Mouse (Mus musculus): ENCODE results near the gene Nck2. TPM values are rescaled to one million over a fixed set of nuclear protein-coding genes. Genes with fewer than 3 reads are reported as not detected.

Gene Nck2
- polyA plus RNA-seq, 1 experiment from 2014 or later = 41.7 TPM

DNA sequence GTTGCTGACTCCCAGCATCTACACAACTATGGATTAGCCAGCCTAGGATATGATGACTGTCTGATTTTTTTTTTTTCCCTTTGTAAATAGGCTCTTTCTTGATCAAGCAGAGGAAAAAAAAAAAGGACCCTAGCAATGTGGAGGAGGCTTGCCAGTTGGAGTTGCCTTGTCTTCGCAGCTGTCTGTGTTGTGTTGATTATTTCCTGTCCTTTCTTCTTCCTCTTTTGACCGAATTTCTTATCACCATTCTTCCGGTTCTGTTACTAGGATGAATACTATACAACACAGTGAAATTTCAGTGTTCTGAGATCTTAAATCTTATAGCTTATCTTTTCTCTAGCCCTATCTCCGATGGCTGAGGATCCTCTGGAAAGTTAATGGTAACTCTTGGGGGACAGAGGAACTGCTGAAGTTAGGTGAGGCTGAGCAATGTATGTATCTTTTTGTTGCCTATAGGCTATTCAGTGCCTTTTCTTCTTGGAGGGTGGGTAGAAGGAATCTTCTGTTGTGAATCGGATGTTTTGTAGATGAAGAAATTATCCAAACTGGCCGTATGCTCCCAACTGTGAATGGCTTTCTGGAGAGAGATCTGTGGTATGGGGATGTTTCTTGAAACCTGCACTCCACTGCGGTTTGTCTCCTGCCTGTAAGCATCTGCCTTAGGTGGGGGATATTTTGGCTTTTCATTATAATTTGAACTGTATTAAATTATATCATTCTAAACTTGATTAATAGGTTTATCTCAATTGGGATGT, 12.8 kb downstream of the Nck2 start:
- Histone ChIP-seq H3K4me3 (ENCODE audit: low read depth, low read length) (no peak overlapping the region), H3K4me2 (ENCODE audit: low read depth) (no peak overlapping the region), H3K36me3 (ENCODE audit: control insufficient read depth, insufficient read depth, low read length) (no peaks in the 10 kb centered on the region), H3K9me3 (ENCODE audit: control insufficient read depth, low read length) (no peaks in the 10 kb centered on the region), H3K9ac (ENCODE audit: low read length) (no peak overlapping the region), H3K27me3 (ENCODE audit: control insufficient read depth, insufficient read depth, low read length) (no peaks in the 10 kb centered on the region), H3K27ac (ENCODE audit: low read depth, low read length) (no peak overlapping the region), H3K4me1 (ENCODE audit: control insufficient read depth, insufficient read depth, low read length) (no peaks in the 10 kb centered on the region; the same call in 1 of the 2 replicates)
- DNase-seq (ENCODE audit: low spot score) = no peak
- WGBS = 89% methylated on average over 7 of the region's 7 CpGs
- no peak for ATAC-seq (ENCODE audit: insufficient read depth, low FRiP score, low TSS enrichment)

DNA sequence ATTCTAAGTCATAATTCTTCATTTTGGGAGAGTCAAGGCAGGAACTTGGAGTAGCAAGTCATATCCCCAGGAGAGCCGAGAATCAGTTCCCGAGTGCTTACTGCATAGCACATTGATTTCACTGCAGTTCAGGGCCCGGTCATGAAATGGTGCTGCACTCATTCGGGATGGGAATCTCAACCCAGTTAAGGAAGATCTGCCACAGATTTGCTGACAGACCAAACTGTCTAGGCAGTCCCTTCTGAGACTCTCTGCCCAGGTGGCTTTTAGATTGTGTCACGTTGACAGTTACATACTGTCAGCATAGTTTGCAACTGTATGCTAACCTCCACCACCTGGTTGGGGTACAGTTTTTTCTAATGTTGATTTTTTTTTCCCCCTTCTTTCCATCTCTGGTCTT, 16.1 kb downstream of the Nck2 start:
- no peaks in the 10 kb centered on the region for H3K27me3 ChIP-seq (ENCODE audit: control insufficient read depth, insufficient read depth, low read length)
- 89% methylated on average over 5 of the region's 5 CpGs for WGBS

DNA sequence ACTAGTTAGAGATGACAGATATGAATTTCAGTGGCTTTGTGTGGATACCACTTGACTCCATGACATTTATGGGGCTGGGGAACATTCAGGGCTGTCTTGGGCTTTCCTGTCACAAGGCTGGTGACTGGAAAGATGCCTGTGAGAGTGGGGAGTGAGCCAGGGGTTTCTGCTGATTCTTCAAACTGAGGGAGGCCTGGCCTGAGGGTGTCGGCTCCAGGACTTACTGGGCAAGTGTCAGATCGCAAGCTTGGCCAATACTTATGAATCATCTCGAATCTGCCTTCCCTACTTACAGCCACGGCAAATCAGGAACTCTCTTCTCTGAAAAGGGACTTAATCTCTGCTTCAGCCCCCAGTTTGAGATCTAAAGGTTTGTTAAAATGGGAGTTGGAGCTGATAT, 18.3 kb downstream of the Nck2 start:
- no peak for ATAC-seq (ENCODE audit: insufficient read depth, low FRiP score, low TSS enrichment)
- 76% methylated on average over 4 of the region's 4 CpGs for WGBS
- no peak overlapping the region for H3K9ac ChIP-seq (ENCODE audit: low read length)
- no peaks in the 10 kb centered on the region for H3K27me3 ChIP-seq (ENCODE audit: control insufficient read depth, insufficient read depth, low read length)
- no peaks in the 10 kb centered on the region for H3K4me1 ChIP-seq (ENCODE audit: control insufficient read depth, insufficient read depth, low read length)
- no peak overlapping the region for H3K27ac ChIP-seq (ENCODE audit: low read depth, low read length)
- no peak for DNase-seq (ENCODE audit: low spot score)
- H3K4me3 ChIP-seq (ENCODE audit: low read depth, low read length) = no peak overlapping the region
- no peaks in the 10 kb centered on the region for H3K36me3 ChIP-seq (ENCODE audit: control insufficient read depth, insufficient read depth, low read length)
- no peaks in the 10 kb centered on the region for H3K9me3 ChIP-seq (ENCODE audit: control insufficient read depth, low read length)
- H3K4me2 ChIP-seq (ENCODE audit: low read depth) = no peak overlapping the region

More for the DNA sequence above, 16.1 kb downstream of the Nck2 start:
- no peaks in the 10 kb centered on the region for H3K9me3 ChIP-seq (ENCODE audit: control insufficient read depth, low read length)
- ATAC-seq (ENCODE audit: insufficient read depth, low FRiP score, low TSS enrichment) = no peak
- no peaks in the 10 kb centered on the region; the same call in 1 of the 2 replicates for H3K4me1 ChIP-seq (ENCODE audit: control insufficient read depth, insufficient read depth, low read length)
- H3K27ac ChIP-seq (ENCODE audit: low read depth, low read length) = no peak overlapping the region
- no peak for DNase-seq (ENCODE audit: low spot score)
- no peak overlapping the region for H3K4me2 ChIP-seq (ENCODE audit: low read depth)
- H3K4me3 ChIP-seq (ENCODE audit: low read depth, low read length) = no peak overlapping the region
- no peaks in the 10 kb centered on the region for H3K36me3 ChIP-seq (ENCODE audit: control insufficient read depth, insufficient read depth, low read length)
- H3K9ac ChIP-seq (ENCODE audit: low read length) = no peak overlapping the region

DNA sequence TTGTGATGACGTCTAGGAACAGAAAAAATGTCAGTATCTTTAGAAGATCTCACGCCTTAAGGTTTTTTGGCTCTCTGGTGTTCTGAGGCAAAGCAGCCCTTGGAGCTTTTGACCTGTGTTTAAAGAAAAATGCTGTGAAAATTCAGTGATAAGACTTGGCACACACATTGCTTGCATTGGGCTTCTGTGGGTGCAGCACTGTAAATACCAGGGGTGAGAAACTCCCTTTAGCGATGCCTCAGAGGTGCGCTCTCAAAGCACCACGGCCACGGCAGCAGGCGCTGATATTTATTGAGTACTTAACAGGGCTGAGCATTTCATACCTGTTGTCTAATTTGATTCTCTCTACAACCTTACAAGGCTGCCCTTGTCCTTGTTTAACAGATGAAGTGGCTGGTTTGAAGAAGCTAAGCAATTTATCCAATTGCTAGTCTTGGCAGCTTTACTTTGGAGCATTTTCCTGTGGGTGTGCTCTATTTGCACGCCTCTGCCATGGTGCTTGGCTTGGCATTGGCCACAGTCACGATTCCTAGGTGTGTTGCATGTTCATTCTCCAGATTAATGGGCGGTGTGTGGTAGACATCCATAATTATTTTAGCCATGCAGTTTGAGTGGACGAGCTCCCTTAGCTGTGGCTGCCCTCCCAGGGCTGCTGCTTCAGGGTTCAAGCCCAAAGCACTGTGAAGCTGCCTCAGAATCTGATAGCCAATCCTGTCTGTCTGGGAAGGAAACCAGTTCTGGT, 19.7 kb downstream of the Nck2 start:
- no peaks in the 10 kb centered on the region for H3K36me3 ChIP-seq (ENCODE audit: control insufficient read depth, insufficient read depth, low read length)

DNA sequence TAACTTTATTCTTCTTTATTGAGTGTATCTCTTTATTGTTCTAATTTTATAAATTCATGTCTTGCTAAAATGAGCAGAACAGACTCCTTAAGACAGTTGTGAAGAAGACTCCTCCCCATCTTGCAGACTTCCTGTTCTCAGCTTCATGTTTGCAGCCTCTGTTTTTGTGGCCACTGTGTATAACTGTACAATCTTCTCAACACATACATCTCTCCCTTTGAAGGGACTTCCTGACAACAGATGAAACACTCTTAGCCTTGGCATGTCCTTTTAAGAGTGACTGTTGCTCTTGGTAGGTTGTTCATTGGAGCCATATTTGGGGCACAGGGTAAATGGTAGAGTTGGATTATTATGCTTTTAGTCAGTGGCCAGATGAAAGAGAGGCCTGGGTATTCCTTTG, 20.6 kb downstream of the Nck2 start:
- Histone ChIP-seq H3K27ac (ENCODE audit: low read depth, low read length) (no peak overlapping the region), H3K9me3 (ENCODE audit: control insufficient read depth, low read length) (no peaks in the 10 kb centered on the region), H3K4me1 (ENCODE audit: control insufficient read depth, insufficient read depth, low read length) (no peaks in the 10 kb centered on the region), H3K9ac (ENCODE audit: low read length) (no peak overlapping the region), H3K36me3 (ENCODE audit: control insufficient read depth, insufficient read depth, low read length) (no peaks in the 10 kb centered on the region), H3K4me2 (ENCODE audit: low read depth) (no peak overlapping the region), H3K4me3 (ENCODE audit: low read depth, low read length) (no peak overlapping the region), H3K27me3 (ENCODE audit: control insufficient read depth, insufficient read depth, low read length) (no peaks in the 10 kb centered on the region)
- no peak for DNase-seq (ENCODE audit: low spot score)
- no peak for ATAC-seq (ENCODE audit: insufficient read depth, low FRiP score, low TSS enrichment)

More for the DNA sequence above, 19.7 kb downstream of the Nck2 start:
- Histone ChIP-seq H3K27me3 (ENCODE audit: control insufficient read depth, insufficient read depth, low read length) (no peaks in the 10 kb centered on the region), H3K4me1 (ENCODE audit: control insufficient read depth, insufficient read depth, low read length) (no peaks in the 10 kb centered on the region), H3K9me3 (ENCODE audit: control insufficient read depth, low read length) (no peaks in the 10 kb centered on the region), H3K27ac (ENCODE audit: low read depth, low read length) (no peak overlapping the region), H3K4me3 (ENCODE audit: low read depth, low read length) (no peak overlapping the region), H3K9ac (ENCODE audit: low read length) (no peak overlapping the region), H3K4me2 (ENCODE audit: low read depth) (no peak overlapping the region)
- no peak for ATAC-seq (ENCODE audit: insufficient read depth, low FRiP score, low TSS enrichment)
- 88% methylated on average over 11 of the region's 11 CpGs for WGBS
- no peak for DNase-seq (ENCODE audit: low spot score)

DNA sequence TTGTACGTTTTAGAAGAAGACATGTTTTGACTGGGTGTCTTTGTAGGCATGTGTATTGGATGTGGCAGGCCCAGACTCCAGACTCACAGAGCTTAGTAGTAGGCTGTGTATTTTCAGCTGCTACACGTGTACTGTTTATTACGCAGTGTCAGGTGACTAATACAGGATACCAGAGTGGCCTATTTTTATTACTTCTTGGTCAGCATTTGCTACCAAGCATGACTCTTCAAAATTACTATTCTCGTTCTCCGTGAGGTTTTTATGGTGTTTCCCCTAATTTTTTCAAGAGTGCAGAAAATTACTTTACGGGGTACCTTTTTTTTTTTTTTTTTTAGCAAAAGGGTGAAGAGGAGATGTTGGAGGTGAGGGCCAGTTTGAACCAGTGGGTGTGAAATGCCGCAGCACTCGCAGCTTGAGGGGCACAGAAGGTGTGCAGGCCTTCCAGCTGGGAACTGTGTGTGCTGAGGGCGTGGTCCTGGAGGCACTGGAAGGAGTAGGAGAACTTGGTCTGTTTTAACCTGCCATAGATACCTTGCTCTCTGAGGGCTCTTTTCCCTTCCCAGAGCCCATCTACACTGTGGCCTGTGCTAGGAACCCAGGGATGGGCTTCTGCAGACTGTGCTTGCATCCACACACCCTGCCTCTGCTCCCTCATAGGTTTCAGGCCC, 21.7 kb downstream of the Nck2 start:
- Histone ChIP-seq H3K9me3 (ENCODE audit: control insufficient read depth, low read length) (no peaks in the 10 kb centered on the region), H3K4me1 (ENCODE audit: control insufficient read depth, insufficient read depth, low read length) (no peaks in the 10 kb centered on the region), H3K27ac (ENCODE audit: low read depth, low read length) (no peak overlapping the region), H3K4me2 (ENCODE audit: low read depth) (no peak overlapping the region), H3K27me3 (ENCODE audit: control insufficient read depth, insufficient read depth, low read length) (no peaks in the 10 kb centered on the region), H3K36me3 (ENCODE audit: control insufficient read depth, insufficient read depth, low read length) (no peaks in the 10 kb centered on the region), H3K4me3 (ENCODE audit: low read depth, low read length) (no peak overlapping the region), H3K9ac (ENCODE audit: low read length) (no peak overlapping the region)
- no peak for ATAC-seq (ENCODE audit: insufficient read depth, low FRiP score, low TSS enrichment)
- 82% methylated on average over 9 of the region's 9 CpGs for WGBS
- no peak for DNase-seq (ENCODE audit: low spot score)

DNA sequence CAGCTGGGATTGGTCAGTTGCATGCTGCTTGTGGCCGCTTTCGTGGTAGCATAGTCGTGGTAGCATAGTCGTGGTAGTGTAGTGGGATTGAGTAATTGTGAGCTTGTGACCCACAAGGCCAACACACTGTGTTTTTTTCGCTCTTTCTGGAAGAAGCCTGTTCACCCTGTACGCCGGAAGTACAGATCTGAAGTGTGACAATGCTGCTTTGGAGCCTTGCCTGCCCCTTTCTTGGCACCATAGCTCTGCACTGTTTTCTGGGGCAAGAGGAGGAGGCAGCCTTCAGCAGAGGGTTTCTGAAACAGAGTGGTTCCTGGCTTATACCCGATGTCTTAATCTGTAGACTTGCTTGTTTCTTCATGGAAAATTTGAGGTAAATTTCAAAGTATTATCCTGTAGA, 23.3 kb downstream of the Nck2 start:
- Histone ChIP-seq H3K4me2 (ENCODE audit: low read depth) (no peak overlapping the region), H3K4me3 (ENCODE audit: low read depth, low read length) (no peak overlapping the region), H3K27me3 (ENCODE audit: control insufficient read depth, insufficient read depth, low read length) (no peaks in the 10 kb centered on the region), H3K4me1 (ENCODE audit: control insufficient read depth, insufficient read depth, low read length) (no peaks in the 10 kb centered on the region), H3K9ac (ENCODE audit: low read length) (no peak overlapping the region), H3K27ac (ENCODE audit: low read depth, low read length) (no peak overlapping the region), H3K36me3 (ENCODE audit: control insufficient read depth, insufficient read depth, low read length) (no peaks in the 10 kb centered on the region), H3K9me3 (ENCODE audit: control insufficient read depth, low read length) (no peaks in the 10 kb centered on the region)
- WGBS = 92% methylated on average over 8 of the region's 8 CpGs
- ATAC-seq (ENCODE audit: insufficient read depth, low FRiP score, low TSS enrichment) (no peak), DNase-seq (ENCODE audit: low spot score) (no peak)

DNA sequence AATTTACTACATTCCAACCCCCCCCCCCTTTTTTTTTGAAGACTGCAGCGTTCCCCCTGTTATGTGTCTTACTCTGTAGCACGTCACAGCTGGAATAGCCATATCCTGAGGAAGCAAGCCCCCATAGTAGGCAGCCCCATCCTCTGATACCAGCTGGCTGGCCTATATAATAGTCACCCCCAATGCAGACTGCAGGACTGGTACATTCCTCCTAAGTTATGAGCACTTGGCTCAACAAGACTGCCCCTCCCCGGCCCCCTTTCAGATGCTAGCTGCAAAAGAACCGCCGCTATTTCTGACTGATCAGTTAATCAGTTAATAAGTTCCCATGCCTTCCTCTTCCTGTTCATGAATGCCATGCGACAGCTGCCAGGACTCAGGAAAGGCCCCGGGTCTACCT, 23.8 kb downstream of the Nck2 start:
- Histone ChIP-seq H3K27me3 (ENCODE audit: control insufficient read depth, insufficient read depth, low read length) (no peaks in the 10 kb centered on the region), H3K36me3 (ENCODE audit: control insufficient read depth, insufficient read depth, low read length) (no peaks in the 10 kb centered on the region), H3K27ac (ENCODE audit: low read depth, low read length) (no peak overlapping the region), H3K4me3 (ENCODE audit: low read depth, low read length) (no peak overlapping the region), H3K9ac (ENCODE audit: low read length) (no peak overlapping the region), H3K9me3 (ENCODE audit: control insufficient read depth, low read length) (no peaks in the 10 kb centered on the region), H3K4me1 (ENCODE audit: control insufficient read depth, insufficient read depth, low read length) (no peaks in the 10 kb centered on the region), H3K4me2 (ENCODE audit: low read depth) (no peak overlapping the region)
- WGBS = 89% methylated on average over 7 of the region's 7 CpGs
- DNase-seq (ENCODE audit: low spot score) (no peak), ATAC-seq (ENCODE audit: insufficient read depth, low FRiP score, low TSS enrichment) (no peak)
